Mouse (Mus musculus) v-Abl transformed pro-B cells (cell line): Measurements from ENCODE around the gene Hgd.
"Not testable (repeated sequence)": the region's sequence is repeated elsewhere in the genome, so short reads cannot be mapped to it uniquely, and the experiment has no call there.

Experiments
- in situ Hi-C, 2 experiments: fragments of 400-800 bp; cut with MboI; formaldehyde crosslinking; loops; one replicate each; pipeline ENCODE4 v1.15.1; 2025; ENCODE audit not compliant: unreplicated experiment in 2 of 2

Gene Hgd

GRCm38 (mm10) chr16:37622919-37623318 is 43.0 kb downstream of the Hgd start:
- in situ Hi-C loops, result no loop called here

GRCm38 (mm10) chr16:37626388-37626949 is 46.5 kb downstream of the Hgd start:
- in situ Hi-C loops, result no loop called here

- in situ Hi-C loops, result no loop called here
Measured at GRCm38 (mm10) chr16:37628336-37628735, 48.4 kb downstream of the Hgd start.

GRCm38 (mm10) chr16:37629011-37629410 is 49.1 kb downstream of the Hgd start:
- in situ Hi-C loops, result no loop called here

GRCm38 (mm10) chr16:37634578-37634977 is 54.6 kb downstream of the Hgd start:
- in situ Hi-C loops, result no loop called here

- in situ Hi-C loops, result no loop called here
Measured at GRCm38 (mm10) chr16:37635095-37635494, 55.1 kb downstream of the Hgd start.

- in situ Hi-C loops, result no loop called here
Measured at GRCm38 (mm10) chr16:37636107-37636506, 56.2 kb downstream of the Hgd start.

GRCm38 (mm10) chr16:37637802-37638201 is 57.8 kb downstream of the Hgd start:
- in situ Hi-C loops, result no loop called here

GRCm38 (mm10) chr16:37640522-37640921 is 60.6 kb downstream of the Hgd start:
- in situ Hi-C loops, result not testable (repeated sequence)

GRCm38 (mm10) chr16:37644486-37644885 is 64.5 kb downstream of the Hgd start:
- in situ Hi-C loops, result no loop called here

- in situ Hi-C loops, result no loop called here
Measured at GRCm38 (mm10) chr16:37645211-37645610, 65.3 kb downstream of the Hgd start.

GRCm38 (mm10) chr16:37645799-37646198 is 65.8 kb downstream of the Hgd start:
- in situ Hi-C loops, result no loop called here

GRCm38 (mm10) chr16:37647067-37647466 is 67.1 kb downstream of the Hgd start:
- in situ Hi-C loops, result no loop called here

GRCm38 (mm10) chr16:37647936-37648335 is 68.0 kb downstream of the Hgd start:
- in situ Hi-C loops, result no loop called here

- in situ Hi-C loops, result no loop called here
Measured at GRCm38 (mm10) chr16:37649068-37649467, 69.1 kb downstream of the Hgd start.

GRCm38 (mm10) chr16:37651467-37651866 is 71.5 kb downstream of the Hgd start:
- in situ Hi-C loops, result loop anchor here (5.0 to 10.0 kb wide), 3 partner anchors 114 to 637 kb away; partner anchors contain the start of genes Gtf2e1 (in 2 of the 2), Rabl3 (in 2 of the 2) and Polq (in 1 of the 2)

GRCm38 (mm10) chr16:37652654-37653053 is 72.7 kb downstream of the Hgd start:
- in situ Hi-C loops, result loop anchor here (5.0 to 10.0 kb wide), 3 partner anchors 115 to 638 kb away; partner anchors contain the start of genes Gtf2e1 (in 2 of the 2), Rabl3 (in 2 of the 2) and Polq (in 1 of the 2)

- in situ Hi-C loops, result loop anchor here (5.0 to 10.0 kb wide), 3 partner anchors 116 to 638 kb away; partner anchors contain the start of genes Gtf2e1 (in 2 of the 2), Rabl3 (in 2 of the 2) and Polq (in 1 of the 2)
Measured at GRCm38 (mm10) chr16:37653058-37653457, 73.1 kb downstream of the Hgd start.

GRCm38 (mm10) chr16:37653731-37654657 is 74.0 kb downstream of the Hgd start, which contains the start of gene Ndufb4:
Gene Ndufb4, minus strand, starts transcription at chr16:37654453.
- in situ Hi-C loops, result loop anchor here (5.0 to 10.0 kb wide), 3 partner anchors 117 to 639 kb away; partner anchors contain the start of genes Gtf2e1 (in 2 of the 2), Rabl3 (in 2 of the 2) and Polq (in 1 of the 2)

GRCm38 (mm10) chr16:37654831-37655455 is 75.0 kb downstream of the Hgd start:
- in situ Hi-C loops, result loop anchor here (5.0 to 10.0 kb wide), 3 partner anchors 118 to 640 kb away; partner anchors contain the start of genes Gtf2e1 (in 2 of the 2), Rabl3 (in 2 of the 2) and Polq (in 1 of the 2)
